ENCODE assay signal across 8 mouse cellular contexts in the genomic region with DNA sequence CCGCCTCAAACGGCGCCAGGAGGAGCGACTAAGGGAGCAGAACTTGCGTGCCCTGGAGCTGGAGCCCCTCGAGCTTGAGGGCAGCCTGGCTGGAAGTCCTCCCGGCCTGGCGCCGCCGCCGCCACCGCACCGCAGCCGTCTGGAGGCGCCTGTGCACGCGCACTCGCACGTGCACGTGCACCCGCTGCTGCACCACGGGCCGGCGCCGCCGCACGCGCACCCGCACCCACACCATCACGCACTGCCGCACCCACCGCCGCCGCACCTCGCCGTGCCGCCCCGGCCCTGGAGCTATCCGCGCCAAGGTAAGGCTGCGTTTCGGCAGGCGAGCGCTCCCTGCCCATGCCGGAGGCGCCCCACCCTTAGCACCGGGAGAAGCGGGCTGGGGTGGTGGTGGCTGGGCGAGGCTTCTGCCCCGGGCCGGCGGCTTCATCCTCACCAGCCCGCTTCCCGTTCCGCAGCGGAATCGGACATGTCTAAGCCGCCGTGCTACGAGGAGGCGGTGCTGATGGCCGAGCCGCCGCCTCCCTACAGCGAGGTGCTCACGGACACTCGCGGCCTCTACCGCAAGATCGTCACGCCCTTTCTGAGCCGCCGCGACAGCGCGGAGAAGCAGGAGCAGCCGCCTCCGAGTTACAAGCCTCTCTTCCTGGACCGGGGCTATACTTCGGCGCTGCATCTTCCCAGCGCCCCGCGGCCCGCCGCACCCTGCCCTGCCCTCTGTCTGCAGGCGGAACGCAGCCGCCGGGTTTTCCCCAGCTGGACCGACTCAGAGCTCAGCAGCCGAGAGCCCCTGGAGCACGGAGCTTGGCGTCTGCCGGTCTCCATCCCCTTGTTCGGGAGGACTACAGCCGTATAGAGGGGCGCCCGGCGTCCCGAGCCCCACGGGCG. TPM values are rescaled to one million over a fixed set of nuclear protein-coding genes. Genes with fewer than 3 reads are reported as not detected.
DNase-seq lines count a peak whose midpoint lies in the region; ATAC-seq and TF ChIP-seq lines count a peak whose summit lies in the region.

No protein-coding gene starts in this region.

- peak; percentile 21 for ATAC-seq in embryonic facial prominence, embryonic 13.5 days (ENCODE audit: insufficient number of reproducible peaks, insufficient read depth, low FRiP score, low TSS enrichment, low read depth)
- ATAC-seq in hindbrain, embryonic 12.5 days (ENCODE audit: low FRiP score) = peak; percentile 36
- peak; percentile 33 for ATAC-seq in limb, embryonic 12.5 days (ENCODE audit: insufficient number of reproducible peaks, insufficient read depth, low FRiP score, low TSS enrichment, low read depth)
- ATAC-seq in midbrain, postnatal 0 days (ENCODE audit: low FRiP score) = peak; percentile 49

- H3K4me1 ChIP-seq in kidney, adult 2 months (ENCODE audit: control insufficient read depth, insufficient read depth, low read length) = no peaks in the 10 kb centered on the region
- peaks cover 54% of the 10 kb centered on the region for H3K4me1 ChIP-seq in embryonic facial prominence, embryonic 13.5 days
- peaks cover 88% of the 10 kb centered on the region for H3K4me1 ChIP-seq in hindbrain, embryonic 12.5 days
- peaks cover 43% of the 10 kb centered on the region for H3K4me1 ChIP-seq in limb, embryonic 12.5 days (replicated peaks)
- peaks cover 10% of the 10 kb centered on the region; the same call in 1 of the 2 replicates for H3K4me1 ChIP-seq in midbrain, postnatal 0 days (ENCODE audit: insufficient read depth, low read length)
- peaks cover 48% of the 10 kb centered on the region for H3K4me1 ChIP-seq in testis, adult 2 months (ENCODE audit: control insufficient read depth, insufficient read depth, low read length)

- no peaks in the 10 kb centered on the region for H3K36me3 ChIP-seq in kidney, adult 2 months (ENCODE audit: control insufficient read depth, insufficient read depth, low read length)
- H3K36me3 ChIP-seq in embryonic facial prominence, embryonic 13.5 days = peaks cover 37% of the 10 kb centered on the region
- H3K36me3 ChIP-seq in hindbrain, embryonic 12.5 days = peaks cover 40% of the 10 kb centered on the region
- peaks cover 38% of the 10 kb centered on the region for H3K36me3 ChIP-seq in limb, embryonic 12.5 days
- H3K36me3 ChIP-seq in midbrain, postnatal 0 days (ENCODE audit: insufficient read depth, low read length) = peaks cover 27% of the 10 kb centered on the region
- no peaks in the 10 kb centered on the region for H3K36me3 ChIP-seq in testis, adult 2 months (ENCODE audit: control insufficient read depth, insufficient read depth, low read length)

- TF ChIP-seq CTCF in kidney, adult 2 months (conservative IDR thresholded peaks at IDR 0.05; ENCODE audit: insufficient read depth, insufficient read length, low read depth, low read length) = no peak
- peak; percentile 19; the same call in 1 of the 2 replicates for TF ChIP-seq CTCF in midbrain, postnatal 0 days (IDR thresholded peaks at IDR 0.05)
- TF ChIP-seq CTCF in testis, adult 2 months (IDR thresholded peaks at IDR 0.05; ENCODE audit: control insufficient read depth, insufficient read depth, insufficient replicate concordance, low read depth, low read length) = no peak

- no peak overlapping the region for H3K27ac ChIP-seq in kidney, adult 2 months (ENCODE audit: insufficient read depth, low read depth, low read length)
- peak overlapping the region; percentile 78 for H3K27ac ChIP-seq in embryonic facial prominence, embryonic 13.5 days
- H3K27ac ChIP-seq in hindbrain, embryonic 12.5 days = peak overlapping the region; percentile 94
- H3K27ac ChIP-seq in limb, embryonic 12.5 days = peak overlapping the region; percentile 89
- peak overlapping the region; percentile 91 for H3K27ac ChIP-seq in midbrain, postnatal 0 days (ENCODE audit: low read depth, low read length)
- H3K27ac ChIP-seq in testis, adult 2 months (ENCODE audit: control insufficient read depth, insufficient read depth, low read depth, low read length) = peak overlapping the region; percentile 3; the same call in 1 of the 2 replicates

- H3K27me3 ChIP-seq in kidney, adult 2 months (replicated peaks; ENCODE audit: control insufficient read depth, insufficient read depth, low read length) = no peaks in the 10 kb centered on the region
- H3K27me3 ChIP-seq in embryonic facial prominence, embryonic 13.5 days = no peaks in the 10 kb centered on the region; the same call in 1 of the 2 replicates
- H3K27me3 ChIP-seq in hindbrain, embryonic 12.5 days = no peaks in the 10 kb centered on the region; the same call in 1 of the 2 replicates
- no peaks in the 10 kb centered on the region for H3K27me3 ChIP-seq in limb, embryonic 12.5 days
- H3K27me3 ChIP-seq in midbrain, postnatal 0 days (ENCODE audit: insufficient read depth, low read length) = no peaks in the 10 kb centered on the region
- no peaks in the 10 kb centered on the region for H3K27me3 ChIP-seq in testis, adult 2 months (ENCODE audit: control insufficient read depth, insufficient read depth, low read length)

- peak overlapping the region; percentile 100 for H3K4me2 ChIP-seq in embryonic facial prominence, embryonic 13.5 days
- H3K4me2 ChIP-seq in hindbrain, embryonic 12.5 days (replicated peaks) = peak overlapping the region; percentile 98
- peak overlapping the region; percentile 100 for H3K4me2 ChIP-seq in limb, embryonic 12.5 days
- peak overlapping the region; percentile 98 for H3K4me2 ChIP-seq in midbrain, postnatal 0 days (ENCODE audit: low read depth, low read length, poor library complexity, severe bottlenecking)

- TF ChIP-seq POLR2A in kidney, adult 2 months (IDR thresholded peaks at IDR 0.05; ENCODE audit: low read depth, low read length) = no peak
- TF ChIP-seq POLR2A in testis, adult 2 months (IDR thresholded peaks at IDR 0.05; ENCODE audit: control insufficient read depth, low read depth, low read length) = no peak

- WGBS in kidney, adult 2 months = 4% methylated on average over 103 of the region's 103 CpGs
- under 1% methylated on average over 97 of the region's 103 CpGs for WGBS in embryonic facial prominence, embryonic 13.5 days
- WGBS in hindbrain, embryonic 12.5 days = under 1% methylated on average over 103 of the region's 103 CpGs
- WGBS in limb, embryonic 12.5 days = under 1% methylated on average over 103 of the region's 103 CpGs
- 1% methylated on average over 90 of the region's 103 CpGs for WGBS in midbrain, postnatal 0 days

- H3K9me3 ChIP-seq in embryonic facial prominence, embryonic 13.5 days = no peaks in the 10 kb centered on the region
- H3K9me3 ChIP-seq in hindbrain, embryonic 12.5 days (replicated peaks) = no peaks in the 10 kb centered on the region
- H3K9me3 ChIP-seq in limb, embryonic 12.5 days = no peaks in the 10 kb centered on the region
- no peaks in the 10 kb centered on the region for H3K9me3 ChIP-seq in midbrain, postnatal 0 days (ENCODE audit: low read length)

- H3K4me3 ChIP-seq in kidney, adult 2 months (ENCODE audit: insufficient read depth, low read depth, low read length) = peak overlapping the region; percentile 58
- peak overlapping the region; percentile 60 for H3K4me3 ChIP-seq in embryonic facial prominence, embryonic 13.5 days
- H3K4me3 ChIP-seq in hindbrain, embryonic 12.5 days = peak overlapping the region; percentile 52
- peak overlapping the region; percentile 61 for H3K4me3 ChIP-seq in limb, embryonic 12.5 days (replicated peaks)
- H3K4me3 ChIP-seq in midbrain, postnatal 0 days (ENCODE audit: low read depth, low read length) = peak overlapping the region; percentile 49
- H3K4me3 ChIP-seq in testis, adult 2 months (ENCODE audit: control insufficient read depth, low read depth, low read length) = peak overlapping the region; percentile 82

- peak overlapping the region; percentile 82 for H3K9ac ChIP-seq in embryonic facial prominence, embryonic 13.5 days
- peak overlapping the region; percentile 83 for H3K9ac ChIP-seq in hindbrain, embryonic 12.5 days
- peak overlapping the region; percentile 82 for H3K9ac ChIP-seq in limb, embryonic 12.5 days (replicated peaks)
- peak overlapping the region; percentile 77 for H3K9ac ChIP-seq in midbrain, postnatal 0 days (replicated peaks; ENCODE audit: low read length, poor library complexity, severe bottlenecking)

- peak; percentile 46 for DNase-seq in kidney, adult 2 months
- DNase-seq in kidney, adult 8-10 months = no peak
- peak; percentile 64 for DNase-seq in adrenal gland, postnatal 14 days
- peak; percentile 72 for DNase-seq in midbrain, postnatal 0 days (ENCODE audit: low spot score)

RNA-seq across cellular contexts. Expression of a gene that starts 8.3 kb away (rescaled TPM):
- 0.64 and 0.81 TPM in 2 replicates for polyA plus RNA-seq in kidney, adult 2 months (2012; rRNA removed)
- 3.1 and 6.0 TPM in 2 replicates for total RNA-seq in adrenal gland, postnatal 14 days (2021)
- 0.96 and 1.2 TPM in 2 replicates for polyA plus RNA-seq in embryonic facial prominence, embryonic 13.5 days (2015; fragmentation: Nextera tagmentation; extraction: Ambion mirVana)
- polyA plus RNA-seq in hindbrain, embryonic 12.5 days (2016; fragmentation: Nextera tagmentation; extraction: Ambion mirVana) = 1.1 and 1.5 TPM in 2 replicates
- 0.67 and 1.1 TPM in 2 replicates for polyA plus RNA-seq in limb, embryonic 12.5 days (2016; fragmentation: Nextera tagmentation; extraction: Ambion mirVana)
- total RNA-seq in midbrain, postnatal 0 days (2014; rRNA removed) = 101 and 131 TPM in 2 replicates
- polyA plus RNA-seq in midbrain, postnatal 0 days (2015; fragmentation: Nextera tagmentation; extraction: Ambion mirVana) = 6.6 and 8.1 TPM in 2 replicates
- polyA plus RNA-seq in testis, adult 2 months (2012; rRNA removed) = 20.3 and 24.9 TPM in 2 replicates

RNA-seq across cellular contexts. Expression of a gene that starts 15.5 kb away (rescaled TPM):
- polyA plus RNA-seq in kidney, adult 2 months (2012; rRNA removed) = 16.9 and 21.0 TPM in 2 replicates
- 24.0 and 24.9 TPM in 2 replicates for total RNA-seq in adrenal gland, postnatal 14 days (2021)
- 275 and 276 TPM in 2 replicates for polyA plus RNA-seq in embryonic facial prominence, embryonic 13.5 days (2015; fragmentation: Nextera tagmentation; extraction: Ambion mirVana)
- 585 and 628 TPM in 2 replicates for polyA plus RNA-seq in hindbrain, embryonic 12.5 days (2016; fragmentation: Nextera tagmentation; extraction: Ambion mirVana)
- 361 and 375 TPM in 2 replicates for polyA plus RNA-seq in limb, embryonic 12.5 days (2016; fragmentation: Nextera tagmentation; extraction: Ambion mirVana)
- 498 and 510 TPM in 2 replicates for total RNA-seq in midbrain, postnatal 0 days (2014; rRNA removed)
- polyA plus RNA-seq in midbrain, postnatal 0 days (2015; fragmentation: Nextera tagmentation; extraction: Ambion mirVana) = 482 and 484 TPM in 2 replicates
- 89.3 and 101 TPM in 2 replicates for polyA plus RNA-seq in testis, adult 2 months (2012; rRNA removed)

RNA-seq across cellular contexts. Expression of a gene that starts 27.5 kb away (rescaled TPM):
- 23.4 and 27.4 TPM in 2 replicates for polyA plus RNA-seq in kidney, adult 2 months (2012; rRNA removed)
- 35.3 and 55.4 TPM in 2 replicates for total RNA-seq in adrenal gland, postnatal 14 days (2021)
- polyA plus RNA-seq in embryonic facial prominence, embryonic 13.5 days (2015; fragmentation: Nextera tagmentation; extraction: Ambion mirVana) = 36.4 and 45.3 TPM in 2 replicates
- 48.9 and 54.4 TPM in 2 replicates for polyA plus RNA-seq in hindbrain, embryonic 12.5 days (2016; fragmentation: Nextera tagmentation; extraction: Ambion mirVana)
- polyA plus RNA-seq in limb, embryonic 12.5 days (2016; fragmentation: Nextera tagmentation; extraction: Ambion mirVana) = 66.6 and 69.1 TPM in 2 replicates
- 70.4 and 71.9 TPM in 2 replicates for total RNA-seq in midbrain, postnatal 0 days (2014; rRNA removed)
- 35.5 and 35.8 TPM in 2 replicates for polyA plus RNA-seq in midbrain, postnatal 0 days (2015; fragmentation: Nextera tagmentation; extraction: Ambion mirVana)
- 7.8 and 8.4 TPM in 2 replicates for polyA plus RNA-seq in testis, adult 2 months (2012; rRNA removed)

RNA-seq across cellular contexts. Expression of a gene that starts 41.1 kb away (rescaled TPM):
- 22.8 and 23.5 TPM in 2 replicates for polyA plus RNA-seq in kidney, adult 2 months (2012; rRNA removed)
- 23.8 and 26.7 TPM in 2 replicates for total RNA-seq in adrenal gland, postnatal 14 days (2021)
- polyA plus RNA-seq in embryonic facial prominence, embryonic 13.5 days (2015; fragmentation: Nextera tagmentation; extraction: Ambion mirVana) = 105 and 119 TPM in 2 replicates
- polyA plus RNA-seq in hindbrain, embryonic 12.5 days (2016; fragmentation: Nextera tagmentation; extraction: Ambion mirVana) = 154 and 158 TPM in 2 replicates
- polyA plus RNA-seq in limb, embryonic 12.5 days (2016; fragmentation: Nextera tagmentation; extraction: Ambion mirVana) = 154 and 158 TPM in 2 replicates
- 32.3 and 41.3 TPM in 2 replicates for total RNA-seq in midbrain, postnatal 0 days (2014; rRNA removed)
- 153 and 171 TPM in 2 replicates for polyA plus RNA-seq in midbrain, postnatal 0 days (2015; fragmentation: Nextera tagmentation; extraction: Ambion mirVana)
- 7.6 and 14.5 TPM in 2 replicates for polyA plus RNA-seq in testis, adult 2 months (2012; rRNA removed)

RNA-seq across cellular contexts. Expression of a gene that starts 45.8 kb away (rescaled TPM):
- 0.03 and 0.07 TPM in 2 replicates for polyA plus RNA-seq in kidney, adult 2 months (2012; rRNA removed)
- 4.3 and 60.0 TPM in 2 replicates for total RNA-seq in adrenal gland, postnatal 14 days (2021)
- 0.24 and 1.6 TPM in 2 replicates for polyA plus RNA-seq in embryonic facial prominence, embryonic 13.5 days (2015; fragmentation: Nextera tagmentation; extraction: Ambion mirVana)
- 0.16 TPM in 1 of 2 replicates, not detected in the other for polyA plus RNA-seq in hindbrain, embryonic 12.5 days (2016; fragmentation: Nextera tagmentation; extraction: Ambion mirVana)
- polyA plus RNA-seq in limb, embryonic 12.5 days (2016; fragmentation: Nextera tagmentation; extraction: Ambion mirVana) = 0.18 TPM in 1 of 2 replicates, not detected in the other
- not detected in 2 replicates for total RNA-seq in midbrain, postnatal 0 days (2014; rRNA removed)
- polyA plus RNA-seq in midbrain, postnatal 0 days (2015; fragmentation: Nextera tagmentation; extraction: Ambion mirVana) = 0.43 and 0.49 TPM in 2 replicates
- polyA plus RNA-seq in testis, adult 2 months (2012; rRNA removed) = 3.0 and 3.4 TPM in 2 replicates

Comparison
In these comparisons a context has a peak if more than half of its experiments do, and no peak if none do; other contexts are left out.
1. DNase-seq: peak in kidney, adult 2 months (single experiment), adrenal gland, postnatal 14 days (single experiment) and midbrain, postnatal 0 days (single experiment); none in kidney, adult 8-10 months (0 of 2).
2. Peak in every context shown above with its lines, with median percentiles within 50 percentile points of each other: H3K4me3 ChIP-seq, ATAC-seq, H3K4me2 ChIP-seq and H3K9ac ChIP-seq.